Mouse (Mus musculus): ENCODE measurements around the gene Lama1. TPM values are rescaled to one million over a fixed set of nuclear protein-coding genes. Genes with fewer than 3 reads are reported as not detected.

Lama1 gene
- not detected in 2 replicates for polyA plus RNA-seq (2012)

DNA sequence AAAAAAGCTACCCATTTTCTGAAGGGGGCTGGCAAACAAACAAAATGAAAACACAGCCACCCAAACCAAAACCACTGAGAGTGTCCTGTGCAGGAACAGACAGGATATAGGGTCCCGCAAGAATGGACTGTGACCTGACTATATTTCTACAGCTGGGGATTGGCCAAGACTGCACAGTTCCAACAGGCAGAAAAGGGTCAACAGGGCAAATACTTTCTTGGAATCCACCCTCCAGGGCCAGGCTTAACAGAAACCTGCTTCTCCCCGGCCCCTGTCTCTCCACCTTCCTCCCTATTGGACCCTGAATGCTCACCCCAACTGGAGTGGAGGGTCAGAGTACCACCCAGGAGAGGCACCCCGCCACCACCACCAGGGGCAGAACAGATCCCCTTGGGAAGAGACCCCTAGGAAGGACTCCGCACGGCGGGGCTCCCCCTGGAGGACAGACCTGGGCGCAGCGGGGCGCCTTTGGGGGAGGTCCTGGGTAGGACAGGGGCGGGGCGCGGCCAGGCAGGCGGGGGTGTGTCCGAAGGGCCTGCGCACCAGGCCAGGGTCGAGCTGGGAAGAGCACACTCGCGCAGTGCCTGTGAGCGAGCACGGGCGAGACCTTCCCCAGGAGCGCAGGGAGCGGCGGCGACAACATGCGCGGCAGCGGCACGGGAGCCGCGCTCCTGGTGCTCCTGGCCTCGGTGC, at the start of gene Lama1:
Gene Lama1, plus strand, starts transcription at position 566 of the 693 bp plus-strand sequence.
- Histone ChIP-seq H3K4me1 (ENCODE audit: control insufficient read depth) (no peaks in the 10 kb centered on the region), H3K9me3 (ENCODE audit: control insufficient read depth, low read length) (no peaks in the 10 kb centered on the region), H3K27me3 (ENCODE audit: control insufficient read depth) (peaks cover 24% of the 10 kb centered on the region), H3K4me3 (replicated peaks) (peak within 1 kb of the TSS; percentile 51), H3K36me3 (ENCODE audit: control insufficient read depth) (no peaks in the 10 kb centered on the region)
- TF ChIP-seq GATA1 (IDR thresholded peaks at IDR 0.05; ENCODE audit: low read length) = no peak

DNA sequence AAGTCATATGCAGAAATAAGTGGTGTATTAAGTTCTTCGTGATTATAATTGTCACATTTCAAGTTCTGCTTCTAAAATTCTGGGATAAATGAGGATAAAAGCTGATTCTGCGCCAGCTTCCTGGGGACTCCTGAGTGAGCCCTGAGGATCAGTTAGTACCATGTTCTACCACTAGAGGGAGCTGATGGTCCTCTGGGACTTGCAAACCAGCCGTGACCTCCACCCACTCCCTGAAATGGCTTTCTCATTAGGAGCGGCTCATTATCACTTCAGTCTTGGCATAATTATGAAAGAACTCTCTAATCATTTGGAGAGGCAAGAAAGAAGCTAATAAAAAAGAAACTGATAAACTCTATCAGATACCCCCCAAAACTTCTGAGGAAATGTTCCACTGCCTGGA, 45.6 kb upstream of the Lama1 start:
- no peaks in the 10 kb centered on the region for H3K27me3 ChIP-seq (ENCODE audit: control insufficient read depth)
- H3K4me1 ChIP-seq (ENCODE audit: control insufficient read depth) = no peaks in the 10 kb centered on the region
- H3K4me3 ChIP-seq (replicated peaks) = no peak overlapping the region
- TF ChIP-seq GATA1 (IDR thresholded peaks at IDR 0.05; ENCODE audit: low read length) (no peak), TAL1 (IDR thresholded peaks at IDR 0.05; ENCODE audit: low read length) (no peak)
- H3K36me3 ChIP-seq (ENCODE audit: control insufficient read depth) = no peaks in the 10 kb centered on the region
- H3K9me3 ChIP-seq (ENCODE audit: control insufficient read depth, low read length) = no peaks in the 10 kb centered on the region

DNA sequence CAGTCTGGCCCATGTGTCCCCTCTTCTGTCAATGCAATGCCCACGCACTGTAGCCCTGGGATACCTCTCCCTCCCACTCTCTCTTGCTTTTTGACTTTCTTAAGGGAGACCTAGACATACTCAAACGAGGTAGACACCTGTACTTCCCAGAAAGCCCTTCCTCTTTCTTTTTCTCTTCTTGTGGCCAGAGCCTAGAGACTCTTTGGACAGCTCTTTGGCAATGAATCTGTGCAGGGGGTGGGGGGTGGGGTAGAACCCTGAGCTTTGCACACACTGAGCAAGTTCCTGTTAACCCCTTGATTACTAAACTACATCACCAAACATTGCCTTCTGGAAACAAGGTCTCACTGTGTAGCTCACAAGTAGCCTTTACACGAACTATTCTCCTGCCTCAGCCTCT, 32.8 kb upstream of the Lama1 start:
- TF ChIP-seq TAL1 (IDR thresholded peaks at IDR 0.05; ENCODE audit: low read length) (no peak), GATA1 (IDR thresholded peaks at IDR 0.05; ENCODE audit: low read length) (no peak)
- no peaks in the 10 kb centered on the region for H3K4me1 ChIP-seq (ENCODE audit: control insufficient read depth)
- H3K9me3 ChIP-seq (ENCODE audit: control insufficient read depth, low read length) = no peaks in the 10 kb centered on the region
- H3K36me3 ChIP-seq (ENCODE audit: control insufficient read depth) = no peaks in the 10 kb centered on the region
- H3K27me3 ChIP-seq (ENCODE audit: control insufficient read depth) = no peaks in the 10 kb centered on the region
- H3K4me3 ChIP-seq (replicated peaks) = no peak overlapping the region

DNA sequence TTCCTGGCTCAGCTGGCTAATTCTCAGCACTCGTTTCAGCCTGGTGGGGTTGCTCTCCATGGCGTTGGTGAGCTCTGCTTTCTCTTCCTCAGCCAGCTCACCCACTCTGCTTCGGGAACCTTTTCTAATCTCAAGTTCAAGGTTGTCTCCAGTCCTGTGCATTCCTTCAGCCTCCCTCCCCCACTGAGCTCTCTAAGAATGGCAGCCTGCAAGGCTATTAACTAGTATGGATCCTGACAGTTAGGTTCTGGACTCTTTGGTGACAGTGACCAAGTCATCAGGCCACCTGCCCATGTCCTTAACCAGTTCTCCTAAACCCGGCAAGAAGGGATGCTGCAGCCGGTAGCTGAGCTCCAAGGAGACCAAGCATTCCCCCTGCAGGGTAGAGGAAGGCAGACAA, 30.1 kb upstream of the Lama1 start:
- H3K4me1 ChIP-seq (ENCODE audit: control insufficient read depth) = no peaks in the 10 kb centered on the region
- no peak for TF ChIP-seq GATA1 (IDR thresholded peaks at IDR 0.05; ENCODE audit: low read length)
- TF ChIP-seq TAL1 (IDR thresholded peaks at IDR 0.05; ENCODE audit: low read length) = no peak
- H3K27me3 ChIP-seq (ENCODE audit: control insufficient read depth) = no peaks in the 10 kb centered on the region
- H3K9me3 ChIP-seq (ENCODE audit: control insufficient read depth, low read length) = peaks cover 4% of the 10 kb centered on the region
- no peaks in the 10 kb centered on the region for H3K36me3 ChIP-seq (ENCODE audit: control insufficient read depth)
- H3K4me3 ChIP-seq (replicated peaks) = no peak overlapping the region

DNA sequence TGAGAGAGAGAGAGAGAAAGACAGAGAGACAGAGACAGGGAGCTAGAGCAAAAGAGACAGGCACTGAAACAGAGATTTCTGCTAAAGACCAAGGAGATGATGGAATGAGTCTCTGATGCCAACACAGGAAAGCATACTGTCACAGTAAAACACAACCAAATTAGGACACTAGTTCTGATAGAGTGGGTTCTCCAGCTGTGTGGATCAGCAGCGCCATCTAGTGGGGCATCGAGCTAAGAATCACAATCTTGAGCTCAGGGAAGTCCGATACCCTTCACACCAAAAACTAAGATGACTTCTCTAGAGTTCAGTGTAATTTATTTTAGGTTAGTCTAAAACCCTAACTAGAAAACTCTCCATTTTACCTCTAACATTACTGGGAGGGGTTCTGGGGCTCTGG, 29.1 kb upstream of the Lama1 start:
- H3K36me3 ChIP-seq (ENCODE audit: control insufficient read depth) = no peaks in the 10 kb centered on the region
- no peaks in the 10 kb centered on the region for H3K27me3 ChIP-seq (ENCODE audit: control insufficient read depth)
- peaks cover 4% of the 10 kb centered on the region for H3K9me3 ChIP-seq (ENCODE audit: control insufficient read depth, low read length)
- no peak for TF ChIP-seq TAL1 (IDR thresholded peaks at IDR 0.05; ENCODE audit: low read length)
- TF ChIP-seq GATA1 (IDR thresholded peaks at IDR 0.05; ENCODE audit: low read length) = no peak
- no peak overlapping the region for H3K4me3 ChIP-seq (replicated peaks)
- no peaks in the 10 kb centered on the region for H3K4me1 ChIP-seq (ENCODE audit: control insufficient read depth)

DNA sequence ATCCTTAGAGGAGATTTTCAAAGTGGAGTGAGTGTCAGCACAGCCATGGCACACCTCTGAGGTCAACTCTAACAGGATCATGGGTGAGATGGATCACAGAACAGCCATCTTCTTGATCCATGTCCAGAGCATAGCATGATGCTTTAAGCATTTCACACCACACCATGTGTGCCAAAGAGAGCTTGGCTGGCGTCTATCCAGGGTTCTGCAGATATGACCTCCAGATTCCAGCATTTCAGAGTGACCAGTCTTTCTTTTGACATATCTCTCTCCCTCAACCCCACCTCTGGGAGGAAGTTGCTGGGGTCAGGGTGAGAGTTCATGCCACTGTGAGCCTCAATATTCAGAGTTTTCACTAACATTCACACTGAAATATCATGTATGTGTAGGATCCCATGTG, 18.5 kb upstream of the Lama1 start:
- Histone ChIP-seq H3K4me1 (ENCODE audit: control insufficient read depth) (no peaks in the 10 kb centered on the region), H3K36me3 (ENCODE audit: control insufficient read depth) (no peaks in the 10 kb centered on the region), H3K4me3 (replicated peaks) (no peak overlapping the region), H3K27me3 (ENCODE audit: control insufficient read depth) (no peaks in the 10 kb centered on the region), H3K9me3 (ENCODE audit: control insufficient read depth, low read length) (no peaks in the 10 kb centered on the region)
- TF ChIP-seq GATA1 (IDR thresholded peaks at IDR 0.05; ENCODE audit: low read length) = no peak
- no peak for TF ChIP-seq TAL1 (IDR thresholded peaks at IDR 0.05; ENCODE audit: low read length)

DNA sequence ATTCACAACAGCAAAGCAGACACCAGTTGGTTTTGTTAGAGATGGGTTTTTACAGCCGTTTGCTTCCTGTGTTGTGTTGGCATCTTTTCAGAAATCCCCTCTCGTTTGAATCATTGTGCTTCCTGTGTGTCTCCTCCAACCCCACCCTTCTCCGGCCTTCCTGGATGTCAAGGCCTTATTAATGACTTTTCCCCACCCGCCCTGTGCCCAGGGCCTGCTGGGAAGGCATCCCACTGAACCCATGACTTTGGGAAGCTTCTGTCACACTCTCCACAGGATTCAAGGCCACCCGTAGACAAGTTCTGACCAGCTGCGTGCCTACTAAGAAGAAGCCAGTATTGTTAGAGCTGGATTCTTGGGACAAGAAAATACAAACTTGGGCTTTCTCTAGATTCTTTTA, 16.0 kb upstream of the Lama1 start:
- Histone ChIP-seq H3K36me3 (ENCODE audit: control insufficient read depth) (no peaks in the 10 kb centered on the region), H3K4me3 (replicated peaks) (no peak overlapping the region), H3K4me1 (ENCODE audit: control insufficient read depth) (no peaks in the 10 kb centered on the region), H3K27me3 (ENCODE audit: control insufficient read depth) (no peaks in the 10 kb centered on the region), H3K9me3 (ENCODE audit: control insufficient read depth, low read length) (no peaks in the 10 kb centered on the region)
- TF ChIP-seq TAL1 (IDR thresholded peaks at IDR 0.05; ENCODE audit: low read length) = no peak
- TF ChIP-seq GATA1 (IDR thresholded peaks at IDR 0.05; ENCODE audit: low read length) = no peak

DNA sequence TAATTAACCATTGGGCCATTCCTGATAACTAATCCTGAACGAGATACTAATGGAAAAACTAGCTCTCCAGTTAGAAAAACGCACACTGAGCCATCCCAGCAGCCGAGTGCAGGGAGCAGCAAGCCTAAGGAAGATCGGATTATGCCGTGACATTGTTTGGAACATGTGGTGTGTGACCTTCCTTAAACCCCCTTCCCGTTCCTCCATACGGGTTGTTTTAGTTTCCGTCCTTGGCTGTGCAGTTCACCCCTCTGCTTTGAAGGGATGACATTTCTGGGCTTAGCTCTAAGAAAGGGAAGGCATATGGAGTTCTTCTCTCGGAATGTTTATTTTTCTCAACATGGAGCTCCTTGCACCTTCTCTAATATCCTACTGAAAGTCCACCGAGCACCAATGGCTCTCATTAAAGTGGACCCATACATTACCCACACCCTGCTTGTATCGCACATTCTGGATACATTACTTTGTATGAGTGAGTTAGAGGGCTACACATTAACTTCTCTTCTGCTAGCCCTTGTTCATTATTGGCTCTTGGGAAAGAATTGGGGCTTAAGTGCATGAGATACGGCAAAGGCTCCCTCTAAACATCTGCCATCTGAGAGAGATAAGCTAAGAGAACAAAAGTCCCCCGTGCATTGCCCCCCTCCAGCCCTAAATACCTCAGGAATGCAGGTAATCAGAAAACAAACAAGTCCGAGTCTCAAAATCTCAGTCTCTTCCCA, 11.9 kb upstream of the Lama1 start:
- Histone ChIP-seq H3K9me3 (ENCODE audit: control insufficient read depth, low read length) (no peaks in the 10 kb centered on the region), H3K4me1 (ENCODE audit: control insufficient read depth) (no peaks in the 10 kb centered on the region), H3K36me3 (ENCODE audit: control insufficient read depth) (no peaks in the 10 kb centered on the region), H3K4me3 (replicated peaks) (no peak overlapping the region), H3K27me3 (ENCODE audit: control insufficient read depth) (no peaks in the 10 kb centered on the region)
- no peak for TF ChIP-seq TAL1 (IDR thresholded peaks at IDR 0.05; ENCODE audit: low read length)
- no peak for TF ChIP-seq GATA1 (IDR thresholded peaks at IDR 0.05; ENCODE audit: low read length)

DNA sequence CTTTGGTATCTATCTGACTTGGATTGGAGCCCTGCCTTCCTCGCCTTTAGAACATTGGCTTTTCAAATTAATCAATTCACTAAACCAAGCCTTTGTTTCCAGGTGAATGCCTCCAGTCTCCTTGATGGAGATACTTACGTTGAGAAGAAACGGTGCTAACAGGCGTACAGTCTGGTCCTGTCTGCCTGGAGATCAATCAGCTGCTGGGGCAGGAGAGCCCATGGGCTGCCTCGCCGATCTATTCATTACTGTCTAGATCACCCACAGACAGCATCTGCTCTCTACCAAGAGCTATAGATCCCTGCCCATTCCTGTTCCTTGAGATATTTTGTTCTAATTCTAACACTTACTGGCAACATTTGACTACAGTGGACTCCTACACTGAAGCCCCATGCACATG, 9.6 kb upstream of the Lama1 start:
- TF ChIP-seq TAL1 (IDR thresholded peaks at IDR 0.05; ENCODE audit: low read length) (no peak), GATA1 (IDR thresholded peaks at IDR 0.05; ENCODE audit: low read length) (no peak)
- no peaks in the 10 kb centered on the region for H3K36me3 ChIP-seq (ENCODE audit: control insufficient read depth)
- H3K4me1 ChIP-seq (ENCODE audit: control insufficient read depth) = no peaks in the 10 kb centered on the region
- H3K27me3 ChIP-seq (ENCODE audit: control insufficient read depth) = no peaks in the 10 kb centered on the region
- H3K9me3 ChIP-seq (ENCODE audit: control insufficient read depth, low read length) = no peaks in the 10 kb centered on the region
- no peak overlapping the region for H3K4me3 ChIP-seq (replicated peaks)

All from erythroblast, embryonic 14.5 days (primary cell).